Mouse (Mus musculus) kidney, adult 18-20 months (tissue): ENCODE measurements at regions not wholly inside any gene's neighbourhood (a gene's known extent, or its start where the extent isn't known, plus 50 kb on each side); places are given as distances from the start of the nearest gene placed in this dataset.

Experiments
- DNase-seq: peaks from one replicate; pipeline ENCODE4 v3.0.0; 2021

DNA sequence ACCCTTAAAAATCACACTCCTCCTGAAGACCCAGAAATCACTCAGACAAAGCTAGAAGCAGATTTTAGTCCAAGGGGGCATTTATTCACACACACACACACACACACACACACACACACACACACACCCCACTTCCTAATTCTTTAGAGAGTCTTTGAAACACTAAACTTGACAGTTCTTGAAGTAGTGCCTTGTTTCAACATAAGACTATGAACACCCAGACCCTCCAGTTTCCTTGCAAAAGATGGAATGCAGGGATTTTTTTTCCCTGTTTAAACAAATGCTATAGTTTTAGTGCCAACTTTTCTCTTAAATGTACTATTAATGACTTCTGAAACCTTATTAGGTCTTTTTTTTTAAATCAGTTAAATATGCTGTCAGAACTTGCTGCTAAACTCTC lies 279.2 kb upstream of the Fat1 start:
- DNase-seq, result no peak

DNA sequence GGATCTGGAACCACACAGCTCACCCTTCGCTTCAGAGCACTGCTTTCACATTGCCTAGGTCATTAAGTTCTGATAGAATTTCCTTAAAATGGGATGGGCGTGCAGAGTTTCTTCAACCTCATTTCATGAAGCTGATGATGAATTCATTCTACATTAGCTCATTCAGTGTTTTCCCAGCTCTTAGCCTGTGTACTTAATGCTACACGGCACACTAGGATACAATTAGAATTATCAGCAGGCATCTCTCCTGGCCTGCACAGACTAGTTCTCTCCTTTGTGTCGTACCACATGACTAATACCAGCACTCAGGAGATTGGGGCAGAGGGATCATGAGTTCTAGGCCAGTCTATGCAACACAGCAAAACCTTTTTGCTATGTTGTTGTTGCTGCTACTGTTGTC lies 278.8 kb upstream of the Fat1 start:
- DNase-seq, result no peak

DNA sequence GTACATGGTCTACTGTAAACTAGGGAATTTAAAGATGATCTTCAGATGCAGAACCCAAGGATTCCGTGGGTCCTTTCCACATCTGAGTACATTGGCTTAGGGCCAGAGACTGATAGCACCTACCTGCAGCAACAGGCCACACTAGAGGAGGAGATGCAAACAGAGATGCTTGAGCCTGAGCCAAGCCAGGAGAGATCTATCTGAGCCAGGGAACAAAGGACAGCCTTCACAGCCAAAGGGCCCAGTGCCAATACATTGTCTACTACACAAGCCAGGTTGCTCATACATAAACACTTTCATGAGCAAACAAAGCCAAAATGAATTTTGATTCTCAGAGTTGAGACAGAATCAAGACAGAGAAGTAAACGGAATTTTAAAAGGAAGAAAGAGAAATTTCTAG lies 273.6 kb upstream of the Fat1 start:
- no peak for DNase-seq

DNA sequence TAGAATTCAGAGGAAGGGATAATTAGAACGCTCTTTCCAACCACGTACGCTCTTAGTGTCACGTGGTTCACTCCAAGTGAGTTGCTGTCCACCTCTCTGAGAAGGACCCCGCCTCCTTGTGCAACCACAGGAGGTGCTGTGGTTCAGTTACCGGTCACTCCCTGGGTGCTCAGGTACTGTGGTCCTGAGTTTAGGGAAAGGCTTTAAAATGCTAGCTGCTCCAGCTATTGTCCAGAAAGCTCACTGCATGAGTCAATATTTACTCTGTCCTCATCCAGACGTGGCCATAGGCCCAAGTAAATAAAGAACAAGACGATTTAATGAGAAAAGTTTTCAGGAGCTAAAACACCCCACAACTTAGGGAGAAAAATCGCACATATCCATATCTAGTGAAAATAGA lies 248.1 kb upstream of the Fat1 start:
- DNase-seq, result no peak

DNA sequence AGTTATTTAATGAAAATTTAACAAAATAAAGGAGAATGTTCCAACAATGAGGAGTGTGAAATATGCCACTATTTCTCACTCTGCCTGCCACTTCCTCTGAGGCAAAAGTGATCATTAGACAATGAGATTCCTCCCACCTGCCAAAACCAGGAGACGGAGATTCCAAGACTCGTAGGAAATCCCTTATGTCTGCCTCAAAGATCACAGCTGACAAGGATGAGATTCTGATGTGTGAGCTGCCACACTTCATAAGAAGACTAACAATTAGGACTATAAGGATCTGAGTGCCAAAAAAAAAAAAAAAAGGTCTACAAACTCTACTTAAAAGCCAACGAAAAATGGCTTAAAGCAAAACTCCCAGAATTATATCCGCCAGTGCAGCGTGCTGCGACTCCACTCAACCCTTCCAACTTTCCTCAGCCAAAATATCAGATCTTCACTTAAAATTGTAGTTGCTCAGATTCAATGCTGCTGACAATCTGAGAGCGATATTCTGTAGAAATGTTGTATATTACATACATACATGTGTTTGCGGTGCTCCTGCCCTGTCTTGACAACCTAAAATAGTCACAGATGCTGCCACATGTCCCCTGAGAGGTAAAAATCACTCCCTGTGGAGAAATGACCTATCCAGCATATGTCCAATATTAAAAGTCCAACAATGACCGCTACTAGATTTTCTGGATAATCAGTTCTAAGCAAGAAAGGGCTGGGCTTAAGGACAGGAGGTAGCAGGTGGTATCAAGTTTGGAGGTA lies 245.2 kb upstream of the Fat1 start:
- no peak for DNase-seq

DNA sequence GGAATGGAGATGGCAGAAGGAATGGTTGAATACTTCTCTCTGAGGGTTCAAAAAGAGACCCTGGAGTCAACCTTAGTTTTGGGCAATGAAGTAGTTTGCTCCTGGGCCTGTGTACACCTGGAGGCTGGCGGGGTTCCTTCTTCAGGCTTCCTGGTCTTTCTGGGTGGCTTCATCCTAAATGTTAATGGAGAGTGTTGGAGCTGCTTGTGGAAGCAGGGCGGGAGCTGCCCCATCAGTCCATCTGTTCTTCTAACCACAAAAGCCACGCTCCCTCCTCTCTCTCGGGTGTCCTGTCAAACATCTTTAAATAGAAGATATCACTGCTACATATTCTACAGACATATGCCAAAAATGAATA lies 244.7 kb upstream of the Fat1 start:
- no peak for DNase-seq

DNA sequence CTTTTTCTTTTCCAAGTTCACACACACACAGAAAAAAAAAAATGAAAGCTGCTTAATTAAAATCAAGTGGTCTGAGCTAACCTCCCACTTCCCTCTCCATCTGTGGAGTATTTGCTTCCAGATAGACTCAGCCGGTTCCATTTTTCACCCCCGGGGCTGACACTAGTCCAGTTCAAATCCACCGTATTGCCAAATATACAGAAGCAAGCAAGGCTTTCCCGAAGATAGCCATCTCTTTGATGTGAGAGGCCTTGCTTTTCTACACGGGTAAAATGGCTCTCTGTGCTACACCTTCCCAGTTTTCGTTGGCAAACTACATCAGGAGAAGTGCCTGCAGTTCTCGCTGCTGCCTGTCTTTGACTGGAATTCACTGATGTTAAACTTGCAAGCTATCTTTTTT lies 244.1 kb upstream of the Fat1 start:
- DNase-seq, result no peak

DNA sequence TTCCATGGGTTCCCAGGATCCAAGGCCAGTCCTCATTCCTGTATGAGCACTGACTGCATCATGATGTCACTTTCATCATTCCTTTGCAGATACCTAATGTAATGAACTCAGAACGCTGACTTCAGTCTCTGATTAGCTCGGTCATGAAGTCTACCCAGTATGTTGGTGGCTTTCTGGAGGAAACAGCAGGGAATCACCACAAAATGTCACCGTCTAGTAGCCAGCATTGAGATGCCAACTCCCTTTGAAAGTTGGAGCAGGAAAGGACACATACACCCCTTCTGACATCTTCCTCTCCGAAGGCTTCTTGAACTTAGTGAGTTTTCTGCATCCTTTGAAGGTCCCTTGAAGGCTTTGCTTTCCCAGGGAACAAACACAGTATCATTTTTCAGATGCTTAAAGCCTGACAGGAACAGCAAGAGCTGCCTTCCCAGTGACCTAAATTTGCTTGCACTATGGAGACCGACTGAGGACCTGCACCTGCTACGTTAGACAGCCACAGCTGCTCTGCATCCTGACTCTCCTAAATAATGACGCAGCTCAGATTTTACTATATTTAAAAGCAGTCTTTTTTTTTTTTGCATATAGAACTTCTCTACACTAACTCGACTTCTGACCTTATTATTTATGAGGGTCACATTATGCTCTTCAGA lies 243.1 kb upstream of the Fat1 start:
- no peak for DNase-seq

DNA sequence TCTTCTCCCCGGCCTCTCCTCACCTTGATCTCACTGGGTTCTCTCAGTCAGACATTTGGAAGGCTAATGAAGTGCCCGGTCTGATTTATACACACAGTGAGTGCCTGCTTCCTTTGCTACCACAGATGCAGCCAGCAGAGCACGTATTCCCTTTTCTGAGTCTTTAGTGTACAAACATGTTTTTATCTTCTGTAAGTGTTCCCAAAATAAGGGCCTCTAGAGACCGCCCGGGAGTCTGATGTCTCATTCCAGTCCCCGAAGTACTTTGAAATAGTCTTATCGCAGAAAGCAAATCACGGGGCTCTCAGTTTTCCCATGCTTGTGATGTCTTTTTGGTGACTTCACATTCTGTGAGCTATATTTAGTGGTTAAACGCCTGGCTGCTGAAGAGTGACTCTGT lies 240.4 kb upstream of the Fat1 start:
- DNase-seq, result no peak

DNA sequence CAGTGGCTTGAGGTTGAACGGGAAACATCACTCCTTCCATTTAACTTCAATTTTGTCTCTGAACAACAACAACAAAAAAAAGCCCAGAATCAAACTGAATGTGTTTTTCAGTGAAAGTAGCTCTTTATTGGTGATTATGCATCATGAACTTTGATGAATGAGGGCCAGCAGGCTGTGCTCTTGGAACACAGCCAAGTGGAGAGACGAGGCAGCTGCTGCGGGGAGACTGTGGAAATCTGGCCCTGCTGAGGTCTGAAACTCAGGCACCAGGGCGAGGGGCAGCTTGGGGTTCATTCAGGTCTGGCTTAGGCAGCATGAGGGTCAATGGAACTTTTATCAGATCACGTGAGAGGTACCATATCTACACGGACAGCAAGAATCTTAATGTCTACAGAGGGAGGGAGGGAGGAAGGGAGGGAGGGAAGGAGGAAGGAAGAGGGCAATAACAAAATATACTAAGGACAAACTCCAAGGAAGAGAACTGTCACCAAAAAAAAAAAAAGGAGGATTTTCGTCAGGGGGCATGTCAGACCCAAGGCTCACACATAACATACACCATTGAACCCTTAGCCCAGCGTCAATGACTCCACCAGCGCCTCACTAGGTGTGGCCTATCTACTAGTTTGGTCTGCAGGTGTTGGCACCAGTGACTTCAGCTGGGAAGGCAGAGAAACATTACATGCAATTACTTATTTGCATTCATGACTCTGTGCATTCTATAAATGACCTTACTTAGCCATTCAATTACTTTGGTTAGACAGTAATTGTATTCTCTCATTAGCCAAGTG lies 239.0 kb upstream of the Fat1 start:
- no peak for DNase-seq

DNA sequence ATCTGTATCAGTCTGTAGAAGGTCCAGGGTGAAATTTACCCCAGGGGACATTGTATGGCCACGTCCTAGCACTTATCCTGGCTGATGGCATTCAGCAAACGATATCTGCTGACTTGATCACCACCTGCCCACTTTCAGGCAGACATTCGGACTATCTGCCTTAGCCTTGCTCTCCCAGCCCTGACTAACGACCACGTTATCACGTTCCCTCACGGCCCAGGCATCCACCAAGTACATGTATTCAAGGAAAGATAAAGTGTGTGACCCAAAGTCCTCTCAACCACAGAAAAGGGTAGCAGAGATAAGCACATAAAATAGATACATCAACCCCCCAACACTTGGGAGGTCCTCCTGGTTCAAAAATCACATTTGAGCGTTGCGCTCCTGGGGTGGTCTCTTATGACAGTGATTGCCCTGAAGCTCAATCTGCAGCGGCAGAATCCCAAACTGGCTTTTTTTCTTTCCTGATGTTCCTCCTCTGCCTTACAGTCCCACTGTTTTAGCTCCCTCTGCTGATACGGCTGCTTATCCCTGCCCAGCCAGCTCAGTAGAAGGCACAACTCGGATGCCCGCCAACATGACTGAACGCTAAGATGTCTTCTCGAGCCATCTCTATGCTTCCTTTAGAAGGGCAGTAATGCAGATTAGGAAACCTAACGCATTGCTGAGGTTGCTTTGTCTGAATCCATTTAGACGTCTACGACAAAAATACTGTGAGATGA lies 235.7 kb upstream of the Fat1 start:
- no peak for DNase-seq

DNA sequence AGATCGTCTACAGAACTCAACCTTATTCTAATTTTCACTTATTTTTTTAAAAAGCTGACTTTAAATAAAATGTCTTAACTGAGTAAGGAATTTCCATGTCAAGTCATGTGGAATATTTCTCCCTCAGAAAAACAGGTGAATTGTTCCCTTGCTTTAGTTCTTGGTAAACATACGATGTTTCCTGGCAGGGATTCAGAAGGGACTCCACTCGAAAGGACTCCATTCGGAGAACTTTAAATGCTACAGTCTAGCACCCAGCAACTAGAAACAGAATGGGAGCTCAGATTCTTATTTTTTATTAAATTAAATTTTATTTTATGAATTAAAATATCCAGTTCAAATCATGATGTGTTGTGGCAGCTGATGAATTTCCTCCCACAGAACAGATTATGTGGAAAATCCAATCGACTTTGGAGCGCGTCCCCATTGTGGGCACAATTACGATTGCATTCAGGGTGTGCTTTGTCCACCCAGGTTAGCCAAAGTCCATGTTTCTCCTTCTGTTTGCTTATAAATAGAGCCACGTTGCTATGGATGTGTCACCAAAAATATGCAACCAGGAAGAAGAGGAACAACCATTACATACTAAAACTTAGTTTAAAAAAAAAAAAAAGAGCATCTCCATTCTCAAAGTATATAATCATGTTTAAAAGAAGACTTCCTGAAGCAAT lies 230.5 kb upstream of the Fat1 start:
- no peak for DNase-seq

DNA sequence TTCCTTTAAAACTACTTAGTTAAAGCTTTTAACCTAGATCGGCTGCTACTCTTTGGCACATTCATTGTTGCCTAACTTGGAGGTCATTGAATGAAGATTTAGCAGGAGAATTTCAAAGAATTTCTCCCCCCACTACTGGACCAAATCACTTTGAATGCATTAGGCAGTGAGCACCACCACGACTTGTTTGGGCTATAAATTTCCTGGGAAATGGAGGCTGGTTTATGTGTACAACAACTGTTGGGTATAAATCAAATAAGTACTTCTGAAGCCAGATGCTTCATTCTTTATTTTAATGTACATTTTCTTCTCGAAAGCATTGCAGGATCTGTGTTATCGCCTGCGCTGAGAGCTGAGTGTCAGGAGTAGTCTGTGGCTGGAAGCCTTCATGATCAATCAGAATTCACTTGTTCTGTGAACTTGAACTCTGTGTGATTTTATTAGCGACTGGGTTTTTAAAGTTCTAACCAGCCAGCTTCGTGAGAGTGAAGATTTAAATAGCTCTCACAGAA lies 226.5 kb upstream of the Fat1 start:
- no peak for DNase-seq

DNA sequence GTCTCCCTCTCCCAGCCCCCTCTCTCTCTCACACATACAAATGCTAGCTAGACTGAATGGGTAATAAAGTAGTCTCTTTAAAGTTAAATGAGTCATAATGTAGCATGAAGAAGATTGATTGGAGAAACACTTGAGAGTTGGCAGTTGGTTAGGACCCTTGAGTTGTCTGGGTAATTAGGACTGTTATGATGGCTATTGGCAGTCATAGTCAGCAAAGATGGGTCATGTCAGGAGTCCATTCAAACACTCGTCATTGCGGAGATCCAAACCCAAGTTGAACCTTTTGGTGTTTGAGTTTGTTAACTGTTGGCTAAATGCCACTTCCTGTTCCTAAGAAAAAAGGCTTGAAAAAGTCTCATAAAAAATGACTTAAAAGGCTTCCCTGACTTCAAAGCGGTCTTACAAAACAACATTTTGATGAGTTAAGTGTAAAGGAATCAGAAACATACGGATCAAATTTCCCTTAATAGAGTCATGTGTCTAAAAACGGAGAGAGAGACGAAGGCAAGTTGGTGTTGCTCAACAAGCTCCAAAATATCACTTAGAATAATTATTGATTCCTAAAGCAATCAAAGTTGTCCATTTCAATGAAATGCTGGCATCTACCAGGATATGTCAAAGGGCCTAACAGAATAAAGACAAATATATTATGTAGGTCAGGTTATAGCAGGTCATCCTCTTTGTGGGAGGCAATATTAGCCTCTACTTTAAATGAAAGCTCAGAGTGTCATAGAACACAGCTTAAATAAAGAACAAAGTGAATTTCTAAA lies 225.9 kb upstream of the Fat1 start:
- DNase-seq, result no peak

DNA sequence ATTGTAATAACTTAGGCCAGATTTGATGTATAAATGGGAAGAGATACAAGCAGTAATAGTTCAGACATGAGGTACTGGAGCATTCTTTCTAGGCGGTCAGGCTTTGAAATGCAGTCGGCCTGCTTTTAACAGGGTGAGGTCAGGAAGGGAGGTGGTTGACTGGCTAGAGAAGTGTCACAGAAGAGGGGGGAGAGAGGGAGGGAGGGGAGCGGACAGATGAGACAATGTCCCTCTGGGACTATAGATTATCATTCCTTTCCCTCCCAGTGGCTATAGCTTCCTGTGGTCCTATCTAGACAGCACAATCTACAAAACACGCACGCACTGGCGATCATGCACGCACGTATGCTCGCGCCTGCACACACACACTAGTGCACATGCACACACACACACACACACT lies 200.7 kb upstream of the Fat1 start:
- DNase-seq, result no peak

DNA sequence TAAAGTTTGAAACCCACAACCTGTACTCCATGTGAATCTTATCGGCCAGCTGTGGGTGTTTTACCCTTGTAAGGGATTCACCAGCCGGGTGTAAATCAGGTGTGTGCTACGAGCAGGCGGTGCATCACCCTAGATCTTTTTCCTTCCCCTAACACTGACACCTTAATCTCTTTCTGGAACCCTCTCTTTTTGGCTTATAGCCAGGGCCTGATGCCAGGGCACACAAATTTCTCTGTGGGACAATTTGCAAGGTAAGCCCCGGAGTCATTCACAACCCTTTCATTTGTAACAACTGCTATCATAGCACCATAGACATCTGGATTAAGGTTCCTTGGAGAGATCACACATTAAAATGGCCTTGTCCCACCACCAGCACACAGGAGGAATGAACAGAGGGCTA lies 199.4 kb upstream of the Fat1 start:
- no peak for DNase-seq

DNA sequence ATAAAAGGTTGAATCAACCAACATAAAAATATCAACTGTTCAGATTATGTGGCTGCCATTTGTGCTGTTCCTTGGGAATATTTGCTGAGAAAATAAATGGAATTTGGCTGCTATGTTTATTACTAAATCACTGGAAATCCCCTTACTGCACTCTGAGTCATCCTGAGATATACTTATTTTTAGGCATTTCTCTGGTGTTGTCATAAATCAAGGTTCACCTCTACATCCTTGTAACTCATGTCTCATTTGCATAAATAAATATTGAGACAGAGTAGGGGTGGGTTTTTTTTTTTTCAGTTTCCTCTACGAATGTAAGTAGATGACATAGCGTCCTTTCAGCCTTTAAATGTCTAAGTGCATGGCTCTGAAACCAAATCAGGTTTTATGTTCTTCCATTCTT lies 191.9 kb upstream of the Fat1 start:
- no peak for DNase-seq

DNA sequence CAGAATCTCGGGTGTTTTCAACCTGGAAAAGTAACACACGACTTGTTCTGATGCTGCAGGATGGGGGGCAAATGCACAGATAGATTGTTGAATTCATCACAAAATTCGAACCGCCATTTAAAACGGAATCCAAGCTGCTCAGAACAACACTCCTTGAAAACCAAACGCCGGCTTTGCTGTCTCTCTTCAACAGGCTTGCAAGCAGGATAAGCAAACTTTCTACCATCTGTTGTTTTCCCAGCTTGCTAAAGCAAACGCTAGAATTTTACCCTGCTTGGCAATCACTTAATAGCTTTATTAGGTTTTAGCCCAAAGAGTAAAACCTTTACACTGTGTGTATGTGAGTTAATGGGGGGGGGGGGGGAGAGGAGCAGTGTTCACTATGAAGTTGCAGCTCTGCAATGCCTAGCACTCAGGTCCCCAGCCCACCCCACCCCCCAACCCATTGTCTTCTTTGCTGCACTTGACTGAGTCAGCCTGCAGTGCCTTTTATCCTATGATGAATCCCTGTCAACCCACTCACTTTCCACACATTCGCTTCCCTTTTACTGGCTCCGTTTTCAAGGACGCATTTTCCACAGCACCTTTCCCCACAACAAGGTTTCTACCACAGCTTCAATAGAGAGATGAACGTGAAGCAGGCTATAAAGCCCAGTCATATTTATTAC lies 190.1 kb upstream of the Fat1 start:
- DNase-seq, result no peak

DNA sequence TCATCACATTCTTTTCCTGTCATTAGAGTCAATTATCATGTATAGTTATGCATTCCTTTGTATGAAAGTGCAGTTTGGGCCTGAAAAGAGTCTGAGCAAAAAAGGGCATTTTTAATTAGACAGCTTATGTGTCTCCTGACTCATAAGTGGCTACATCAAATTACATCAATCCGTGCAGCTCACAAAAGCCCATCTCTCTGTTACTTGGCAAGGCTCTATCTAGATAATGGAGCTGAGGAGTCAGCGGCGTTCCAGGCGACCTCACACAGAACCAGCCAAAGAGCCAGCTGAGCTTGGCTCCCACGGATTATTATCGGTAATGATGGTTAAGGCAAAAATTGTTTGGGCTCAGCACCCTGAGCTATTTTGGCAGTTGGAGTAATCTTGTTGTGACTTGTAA lies 176.5 kb upstream of the Fat1 start:
- DNase-seq, result no peak

DNA sequence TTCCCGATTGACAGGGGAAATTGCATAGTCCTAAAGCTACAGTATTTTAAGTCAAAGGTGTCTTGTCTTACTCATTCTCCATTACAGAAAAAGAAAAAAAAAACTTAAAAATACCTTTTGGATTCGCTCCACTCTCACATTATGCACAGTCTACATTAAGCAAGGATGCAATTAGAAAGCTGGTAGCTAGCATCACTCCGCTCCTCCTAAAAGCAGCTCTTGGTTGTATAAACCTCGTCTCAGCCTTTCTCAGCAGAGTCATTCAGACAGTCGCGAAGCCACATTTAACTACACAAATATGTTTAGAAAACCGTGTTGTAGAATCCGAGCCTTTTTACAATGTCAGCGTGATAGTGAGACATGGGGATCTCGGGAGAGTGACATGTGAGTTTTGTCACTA lies 172.5 kb upstream of the Fat1 start:
- DNase-seq, result no peak

DNA sequence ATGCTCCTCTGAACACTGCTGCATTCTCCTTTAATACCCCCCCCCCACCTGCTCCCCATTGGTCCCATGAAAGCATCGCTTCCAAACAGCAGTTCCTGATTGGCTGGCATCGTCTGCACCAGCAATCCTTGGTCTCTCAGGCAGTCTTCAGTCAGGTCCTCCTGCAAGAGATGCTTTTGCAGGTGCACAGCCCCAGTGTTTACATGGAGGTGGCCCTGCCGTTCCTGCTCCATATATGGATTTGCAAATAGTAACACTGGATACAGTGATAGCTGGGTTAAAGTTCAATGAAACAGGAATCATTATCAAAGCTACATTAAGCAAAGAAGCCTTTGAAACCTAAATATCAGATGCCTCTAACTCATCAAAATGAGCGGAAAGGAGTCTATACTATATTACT lies 170.1 kb upstream of the Fat1 start:
- DNase-seq, result no peak
